Comparison of ENCODE assay signal across 30 mouse cellular contexts in genomic region chr3:15849922-15850321, GRCm38 (mm10). TPM values are rescaled to one million over a fixed set of nuclear protein-coding genes. Genes with fewer than 3 reads are reported as not detected.
A peak's percentile ranks its signal among the peaks of the same experiment; 100 is the strongest.
DNase-seq lines count a peak whose midpoint lies in the region; ATAC-seq lines count a peak whose summit lies in the region.
"Had no signal": no experiment of that assay in that cellular context is flagged by ENCODE, and none has a peak within 500 bp of the region (broad histone marks: within the 10 kb centered on the region; RNA-seq: fewer than 3 reads in every experiment).

No protein-coding gene starts in this region.

- H3K4me3 ChIP-seq in heart, embryonic 10.5 days = no peak overlapping the region
- H3K4me3 ChIP-seq: embryonic facial prominence, embryonic 12.5 days; embryonic facial prominence, embryonic 15.5 days; heart, embryonic 12.5 days; heart, embryonic 15.5 days; hindbrain, embryonic 10.5 days; hindbrain, embryonic 13.5 days; intestine, embryonic 15.5 days had no signal

- H3K27ac ChIP-seq in heart, embryonic 10.5 days = no peak overlapping the region
- H3K27ac ChIP-seq: embryonic facial prominence, embryonic 12.5 days; embryonic facial prominence, embryonic 15.5 days; heart, embryonic 15.5 days; hindbrain, embryonic 10.5 days; hindbrain, embryonic 13.5 days; intestine, embryonic 15.5 days had no signal

- 85% methylated on average over 1 of the region's 1 CpGs for WGBS in heart, embryonic 10.5 days

- H3K36me3 ChIP-seq in heart, embryonic 10.5 days = no peaks in the 10 kb centered on the region
- H3K36me3 ChIP-seq: embryonic facial prominence, embryonic 12.5 days; embryonic facial prominence, embryonic 15.5 days; heart, embryonic 12.5 days; heart, embryonic 15.5 days; hindbrain, embryonic 10.5 days; hindbrain, embryonic 13.5 days; intestine, embryonic 15.5 days had no signal

- peak; percentile 82 for ATAC-seq in granulocyte monocyte progenitor cell, adult 5-6 weeks (replicated peaks; ENCODE audit: poor library complexity, severe bottlenecking)
- peak; percentile 85 for ATAC-seq in megakaryocyte progenitor cell, adult 5-6 weeks (replicated peaks; ENCODE audit: poor library complexity)
- ATAC-seq: activated CD4-positive, CD25-positive, alpha-beta regulatory T cell, adult 4 months; forebrain, embryonic 14.5 days; forebrain, postnatal 0 days; hindbrain, embryonic 16.5 days; intestine, embryonic 15.5 days had no signal

- H3K9me3 ChIP-seq in heart, embryonic 10.5 days = peaks cover 11% of the 10 kb centered on the region
- H3K9me3 ChIP-seq: embryonic facial prominence, embryonic 15.5 days; heart, embryonic 15.5 days; intestine, embryonic 15.5 days had no signal

- DNase-seq in lung, postnatal 36 days = peak; percentile 39
- no peak for DNase-seq in lung, postnatal 10 days
- DNase-seq in heart, embryonic 10.5 days (ENCODE audit: low spot score) = no peak
- no peak for DNase-seq in cerebellum, adult 11 months
- no peak for DNase-seq in embryo, embryonic 10.5 days (ENCODE audit: low spot score)
- DNase-seq: adrenal gland, adult 8-10 months; adrenal gland, postnatal 25 days; cerebellum, adult 2 months; cerebellum, postnatal 10 days; forebrain, postnatal 0 days; gastrocnemius, postnatal 10 days; gastrocnemius, postnatal 36 days; heart, adult 11 months; heart, postnatal 10 days; heart, postnatal 36 days had no signal

- H3K27me3 ChIP-seq in heart, embryonic 10.5 days (ENCODE audit: insufficient read depth, poor library complexity, severe bottlenecking) = no peaks in the 10 kb centered on the region
- H3K27me3 ChIP-seq: embryonic facial prominence, embryonic 12.5 days; embryonic facial prominence, embryonic 15.5 days; heart, embryonic 12.5 days; heart, embryonic 15.5 days; hindbrain, embryonic 13.5 days; intestine, embryonic 15.5 days had no signal

- H3K4me1 ChIP-seq in heart, embryonic 10.5 days = no peaks in the 10 kb centered on the region
- H3K4me1 ChIP-seq: embryonic facial prominence, embryonic 12.5 days; embryonic facial prominence, embryonic 15.5 days; heart, embryonic 12.5 days; heart, embryonic 15.5 days; hindbrain, embryonic 10.5 days; hindbrain, embryonic 13.5 days; intestine, embryonic 15.5 days had no signal

RNA-seq across cellular contexts. Expression of gene Sirpb1c, which starts 1.6 kb away (rescaled TPM):
- not detected in 2 replicates for total RNA-seq in granulocyte monocyte progenitor cell, adult 5-6 weeks (2014; fragmentation: Nextera tagmentation)
- 0.26 and 2.1 TPM in 2 replicates for total RNA-seq in granulocyte monocyte progenitor cell, adult 5-6 weeks (2017)
- 0.44 and 0.49 TPM in 2 replicates for total RNA-seq in megakaryocyte progenitor cell, adult 5-6 weeks (2015)
- total RNA-seq in megakaryocyte progenitor cell, adult 5-6 weeks (2017) = 0.81 and 0.92 TPM in 2 replicates
- not detected in 2 replicates for polyA plus RNA-seq in heart, embryonic 10.5 days (2016; fragmentation: Nextera tagmentation; extraction: Ambion mirVana)
- total RNA-seq: ES-E14; forebrain, postnatal 0 days; gastrocnemius, adult 18-20 months; gastrocnemius, postnatal 36 days had no signal
- polyA plus RNA-seq: activated CD4-positive, CD25-positive, alpha-beta regulatory T cell, adult 4 months; cerebellum, adult 2 months; embryonic facial prominence, embryonic 12.5 days; forebrain, embryonic 11.5 days; forebrain, embryonic 14.5 days; forebrain, postnatal 0 days; heart, embryonic 12.5 days; hindbrain, embryonic 10.5 days; hindbrain, embryonic 13.5 days; hindbrain, embryonic 16.5 days had no signal
